Mouse (Mus musculus) neutrophil, adult 5-6 weeks (primary cell): Measurements from ENCODE around the gene Spem1. TPM values are rescaled to one million over a fixed set of nuclear protein-coding genes. Genes with fewer than 3 reads are reported as not detected.

Source experiments
- ATAC-seq: fragments of 151-379, 151-347 bp; 2 replicates; pipeline ENCODE4 v1.8.0; 2017; ENCODE audit warnings: mild to moderate bottlenecking, moderate TSS enrichment; ENCODE audit not compliant: insufficient number of reproducible peaks, poor library complexity, low FRiP score, severe bottlenecking; ENCODE audit errors: extremely low read depth
- total RNA-seq: library from RNA; stranded (forward); fragments of 200-1000 nt; gene quantifications from 2 replicates; pipeline ENCODE4 v1.2.3, GENCODE M21; 2017

Spem1 gene
- total RNA-seq, 1 experiment from 2014 or later: not detected

- no peak for ATAC-seq
Measured at GRCm38 (mm10) chr11:69778258-69778982, 43.6 kb downstream of the Spem1 start.

DNA sequence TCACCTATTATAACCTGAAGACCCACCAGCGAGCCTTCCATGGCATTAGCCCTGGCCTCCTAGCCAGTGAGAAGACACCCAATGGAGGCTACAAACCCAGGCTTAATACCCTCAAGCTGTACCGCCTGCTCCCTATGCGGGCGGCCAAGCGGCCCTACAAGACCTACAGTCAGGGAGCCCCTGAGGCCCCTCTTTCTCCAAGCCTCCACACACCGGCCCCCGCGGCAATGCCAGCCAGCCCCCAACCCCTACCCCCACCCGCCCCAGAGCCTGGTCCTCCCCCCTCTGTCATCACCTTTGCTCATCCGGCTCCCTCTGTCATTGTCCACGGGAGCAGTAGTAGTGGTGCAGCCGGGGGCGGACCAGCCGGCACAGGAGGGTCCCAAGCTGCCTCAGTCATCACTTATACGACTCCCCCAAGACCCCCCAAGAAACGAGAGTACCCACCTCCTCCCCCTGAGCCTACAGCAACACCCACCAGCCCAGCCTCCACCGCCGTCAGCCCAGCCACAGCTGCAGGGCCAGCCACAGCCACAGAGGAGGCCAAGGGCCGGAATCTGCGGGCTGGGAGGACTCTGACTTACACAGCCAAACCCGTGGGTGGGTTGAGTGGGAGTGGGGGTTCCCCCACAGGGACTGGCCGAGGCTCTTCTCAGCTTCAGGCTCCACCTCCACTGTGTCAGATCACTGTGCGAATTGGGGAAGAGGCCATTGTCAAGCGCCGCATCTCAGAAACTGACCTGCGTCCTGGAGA is 44.3 kb downstream of the Spem1 start:
- ATAC-seq: peak; percentile 14; the same call in 1 of the 2 replicates

GRCm38 (mm10) chr11:69776488-69776887 is 45.5 kb downstream of the Spem1 start:
- no peak for ATAC-seq

GRCm38 (mm10) chr11:69775716-69776115 is 46.3 kb downstream of the Spem1 start:
- no peak for ATAC-seq

DNA sequence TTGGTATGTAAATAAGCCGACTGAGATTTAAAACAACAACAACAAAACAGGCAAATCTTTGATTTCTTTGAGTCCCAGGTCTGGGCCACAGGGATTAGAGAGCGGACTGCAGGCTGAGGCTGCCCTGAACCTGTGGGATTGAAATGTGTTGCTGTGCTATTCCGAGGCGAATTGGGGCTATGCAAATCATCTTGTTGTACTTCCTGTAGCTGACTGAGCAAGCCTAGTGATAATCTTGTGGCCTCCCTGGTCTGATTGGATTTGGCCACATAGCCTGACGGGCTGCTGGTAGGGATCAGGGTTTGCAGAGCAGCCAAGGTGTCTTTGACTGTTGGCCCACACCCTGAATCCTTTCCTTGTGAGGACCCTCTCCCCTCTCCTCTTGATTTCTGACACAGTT is 47.0 kb downstream of the Spem1 start:
- ATAC-seq: peak; percentile 43; the same call in 1 of the 2 replicates

Other genes with a start within 250 kb of the Spem1 start
- gene Wrap53, start 241.9 kb downstream of the Spem1 start, total RNA-seq: 3.8 and 8.0 TPM in 2 replicates
- 38.3 and 39.8 TPM in 2 replicates for gene Trp53, start 241.8 kb downstream of the Spem1 start, total RNA-seq
- gene Atp1b2, start 216.2 kb downstream of the Spem1 start, total RNA-seq: not detected in 2 replicates
- gene Shbg, start 204.3 kb downstream of the Spem1 start, total RNA-seq: not detected in 2 replicates
- not detected in 2 replicates for gene Sat2, start 200.2 kb downstream of the Spem1 start, total RNA-seq
- 75.8 and 86.1 TPM in 2 replicates for gene Fxr2, start 189.2 kb downstream of the Spem1 start, total RNA-seq
- gene Sox15, start 166.9 kb downstream of the Spem1 start, total RNA-seq: 1.5 and 2.1 TPM in 2 replicates
- gene Mpdu1, start 159.5 kb downstream of the Spem1 start, total RNA-seq: 35.6 and 41.3 TPM in 2 replicates
- 82.6 and 91.5 TPM in 2 replicates for gene Cd68, start 156.0 kb downstream of the Spem1 start, total RNA-seq
- 265 and 300 TPM in 2 replicates for gene Eif4a1, start 149.8 kb downstream of the Spem1 start, total RNA-seq
- 92.3 and 106 TPM in 2 replicates for gene Senp3, start 140.1 kb downstream of the Spem1 start, total RNA-seq
- 3.3 and 3.7 TPM in 2 replicates for gene Tnfsf13, start 136.4 kb downstream of the Spem1 start, total RNA-seq
- 0.70 and 0.74 TPM in 2 replicates for gene Tnfsf12, start 126.3 kb downstream of the Spem1 start, total RNA-seq
- gene Tnfsfm13, start 126.1 kb downstream of the Spem1 start, total RNA-seq: 0.58 and 0.86 TPM in 2 replicates
- gene Polr2a, start 63.5 kb downstream of the Spem1 start, total RNA-seq: 40.2 and 59.4 TPM in 2 replicates
- not detected in 2 replicates for gene Slc35g3, start 60.2 kb downstream of the Spem1 start, total RNA-seq
- gene Zbtb4, start 56.3 kb downstream of the Spem1 start, total RNA-seq: 22.0 and 27.8 TPM in 2 replicates
- 3.5 and 5.3 TPM in 2 replicates for gene Chrnb1, start 26.2 kb downstream of the Spem1 start, total RNA-seq
- not detected in 2 replicates for gene Fgf11, start 20.3 kb downstream of the Spem1 start, total RNA-seq
- gene Tmem102, start 16.6 kb downstream of the Spem1 start, total RNA-seq: 0.58 TPM in 1 of 2 replicates, not detected in the other
- gene Gm39566, start 6.9 kb downstream of the Spem1 start, total RNA-seq: not detected in 2 replicates
- 0.47 TPM in 1 of 2 replicates, not detected in the other for gene Spem2, start 3.7 kb downstream of the Spem1 start, total RNA-seq
- 0.12 TPM in 1 of 2 replicates, not detected in the other for gene Nlgn2, start 15.6 kb upstream of the Spem1 start, total RNA-seq
- gene Tmem256, start 16.3 kb upstream of the Spem1 start, total RNA-seq: 9.1 and 13.3 TPM in 2 replicates
- gene Plscr3, start 24.2 kb upstream of the Spem1 start, total RNA-seq: 4.4 and 5.0 TPM in 2 replicates
- gene Tnk1, start 36.5 kb upstream of the Spem1 start, total RNA-seq: not detected in 2 replicates
- not detected in 2 replicates for gene Tmem95, start 55.8 kb upstream of the Spem1 start, total RNA-seq
- gene Kctd11, start 59.2 kb upstream of the Spem1 start, total RNA-seq: 9.0 and 9.5 TPM in 2 replicates
- gene Acap1, start 73.4 kb upstream of the Spem1 start, total RNA-seq: 245 and 247 TPM in 2 replicates
- gene 2810408A11Rik, start 78.8 kb upstream of the Spem1 start, total RNA-seq: 2.8 and 3.8 TPM in 2 replicates
- gene Neurl4, start 78.9 kb upstream of the Spem1 start, total RNA-seq: 64.1 and 71.1 TPM in 2 replicates
- gene Gps2, start 91.7 kb upstream of the Spem1 start, total RNA-seq: 103 TPM in 2 replicates
- gene Eif5a, start 99.8 kb upstream of the Spem1 start, total RNA-seq: 155 and 165 TPM in 2 replicates
- gene Ybx2, start 113.6 kb upstream of the Spem1 start, total RNA-seq: not detected in 2 replicates
- not detected in 2 replicates for gene Slc2a4, start 126.0 kb upstream of the Spem1 start, total RNA-seq
- gene Cldn7, start 142.6 kb upstream of the Spem1 start, total RNA-seq: 0.47 TPM in 1 of 2 replicates, not detected in the other
- gene Ctdnep1, start 159.0 kb upstream of the Spem1 start, total RNA-seq: 31.4 and 42.8 TPM in 2 replicates
- 21.6 and 23.2 TPM in 2 replicates for gene Elp5, start 160.3 kb upstream of the Spem1 start, total RNA-seq
- 397 and 455 TPM in 2 replicates for gene Gabarap, start 169.0 kb upstream of the Spem1 start, total RNA-seq
- 74.4 and 80.3 TPM in 2 replicates for gene Phf23, start 173.6 kb upstream of the Spem1 start, total RNA-seq
- gene Dvl2, start 178.4 kb upstream of the Spem1 start, total RNA-seq: 41.0 and 41.7 TPM in 2 replicates
- gene Acadvl, start 193.2 kb upstream of the Spem1 start, total RNA-seq: 45.2 and 46.7 TPM in 2 replicates
- 2.4 and 2.9 TPM in 2 replicates for gene Dlg4, start 194.8 kb upstream of the Spem1 start, total RNA-seq
- gene Asgr1, start 231.9 kb upstream of the Spem1 start, total RNA-seq: not detected in 2 replicates